In the genomic region with DNA sequence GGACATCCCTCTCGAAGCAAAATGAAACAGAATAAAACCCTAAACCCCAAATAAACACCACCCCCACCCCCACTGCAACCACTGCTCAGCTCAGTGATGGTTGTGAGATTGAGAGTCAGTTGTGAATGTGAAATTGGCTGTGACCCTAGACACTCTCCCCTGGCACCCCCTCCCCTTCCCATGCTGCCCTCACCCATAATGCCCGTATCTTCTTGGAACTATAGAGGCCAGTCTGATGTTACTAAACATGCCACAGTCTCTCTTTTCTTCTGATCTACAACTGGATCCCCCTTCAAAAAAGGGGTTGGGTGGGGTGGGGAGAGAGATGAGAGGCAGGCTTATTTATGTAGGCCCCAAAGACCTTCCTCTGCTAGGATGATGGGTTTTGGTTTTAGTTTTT, we compare ENCODE assay signal across 10 mouse cellular contexts.
DNase-seq lines count a peak whose midpoint lies in the region; ATAC-seq and TF ChIP-seq lines count a peak whose summit lies in the region.
"Had no signal": no experiment of that assay in that cellular context is flagged by ENCODE, and none has a peak within 500 bp of the region (broad histone marks: within the 10 kb centered on the region; RNA-seq: fewer than 3 reads in every experiment).

No protein-coding gene starts in this region.

- H3K27me3 ChIP-seq in liver, adult 2 months (ENCODE audit: control insufficient read depth, insufficient read depth, low read length), result no peaks in the 10 kb centered on the region
- 0 out of 2 replicates have a peak, but pooled peaks cover 3% of the 10 kb centered on the region for H3K27me3 ChIP-seq in forebrain, postnatal 0 days (ENCODE audit: insufficient read depth, low read length)
- no peaks in the 10 kb centered on the region for H3K27me3 ChIP-seq in limb, embryonic 12.5 days
- peaks cover 4% of the 10 kb centered on the region for H3K27me3 ChIP-seq in neural tube, embryonic 13.5 days

- DNase-seq in liver, adult 2 months (ENCODE audit: extremely low read depth, low read depth, low spot score), result no peak
- no peak for DNase-seq in liver
- no peak for DNase-seq in forebrain, postnatal 0 days
- DNase-seq in cerebellum, adult 9-11 months, result no peak
- no peak for DNase-seq in cerebellum, adult 8-10 months
- no peak for DNase-seq in cerebellum, postnatal 25 days
- DNase-seq: thymus, postnatal 36 days had no signal

- TF ChIP-seq POLR2A in liver, adult 2 months (IDR thresholded peaks at IDR 0.05; ENCODE audit: extremely low read depth, insufficient read depth, low read length), result no peak

- no peak overlapping the region for H3K9ac ChIP-seq in liver, adult 2 months (ENCODE audit: low read depth, low read length)
- H3K9ac ChIP-seq in forebrain, postnatal 0 days, result no peak overlapping the region
- peak overlapping the region; percentile 100; the same call in 1 of the 2 replicates for H3K9ac ChIP-seq in limb, embryonic 12.5 days (replicated peaks)
- H3K9ac ChIP-seq in neural tube, embryonic 13.5 days, result peak overlapping the region; percentile 100

- peak overlapping the region; percentile 52; the same call in 1 of the 2 replicates for H3K27ac ChIP-seq in liver, adult 2 months (replicated peaks; ENCODE audit: insufficient read depth, low read depth, low read length)
- H3K27ac ChIP-seq in forebrain, postnatal 0 days (ENCODE audit: low read depth, low read length), result 0 out of 2 replicates have a peak overlapping the region, but pooled peaks have one; percentile 21
- peak overlapping the region; percentile 100; the same call in 1 of the 2 replicates for H3K27ac ChIP-seq in limb, embryonic 12.5 days
- peak overlapping the region; percentile 100 for H3K27ac ChIP-seq in neural tube, embryonic 13.5 days (replicated peaks)

- TF ChIP-seq CTCF in liver, adult 2 months (IDR thresholded peaks at IDR 0.05; ENCODE audit: low read depth, low read length), result no peak
- no peak for TF ChIP-seq CTCF in forebrain, postnatal 0 days (IDR thresholded peaks at IDR 0.05; ENCODE audit: low read depth)

- no peaks in the 10 kb centered on the region for H3K9me3 ChIP-seq in forebrain, postnatal 0 days (ENCODE audit: low read length)
- H3K9me3 ChIP-seq in limb, embryonic 12.5 days, result no peaks in the 10 kb centered on the region
- H3K9me3 ChIP-seq in neural tube, embryonic 13.5 days, result no peaks in the 10 kb centered on the region
- H3K9me3 ChIP-seq: megakaryocyte, embryonic 14.5 days had no signal

- peaks cover 27% of the 10 kb centered on the region for H3K4me1 ChIP-seq in liver, adult 2 months (ENCODE audit: control insufficient read depth, insufficient read depth, low read length)
- H3K4me1 ChIP-seq in forebrain, postnatal 0 days (ENCODE audit: insufficient read depth), result no peaks in the 10 kb centered on the region
- peaks cover 88% of the 10 kb centered on the region for H3K4me1 ChIP-seq in limb, embryonic 12.5 days (replicated peaks)
- peaks cover 88% of the 10 kb centered on the region for H3K4me1 ChIP-seq in neural tube, embryonic 13.5 days (replicated peaks)

- H3K4me2 ChIP-seq in forebrain, postnatal 0 days (ENCODE audit: low read depth), result peak overlapping the region; percentile 74; the same call in 1 of the 2 replicates
- peak overlapping the region; percentile 61 for H3K4me2 ChIP-seq in limb, embryonic 12.5 days
- H3K4me2 ChIP-seq in neural tube, embryonic 13.5 days, result peak overlapping the region; percentile 96

- peaks cover 22% of the 10 kb centered on the region for H3K79me2 ChIP-seq in liver, adult 2 months (ENCODE audit: control insufficient read depth, insufficient read depth, low read length)

- WGBS in liver, adult 2 months, result 77% methylated on average over 2 of the region's 2 CpGs
- WGBS in forebrain, postnatal 0 days, result 72% methylated on average over 2 of the region's 2 CpGs
- 32% methylated on average over 2 of the region's 2 CpGs for WGBS in limb, embryonic 12.5 days
- 31% methylated on average over 2 of the region's 2 CpGs for WGBS in neural tube, embryonic 13.5 days

- H3K36me3 ChIP-seq in liver, adult 2 months (ENCODE audit: control insufficient read depth, insufficient read depth, low read length), result no peaks in the 10 kb centered on the region
- no peaks in the 10 kb centered on the region for H3K36me3 ChIP-seq in forebrain, postnatal 0 days (ENCODE audit: insufficient read depth)
- no peaks in the 10 kb centered on the region for H3K36me3 ChIP-seq in limb, embryonic 12.5 days
- no peaks in the 10 kb centered on the region for H3K36me3 ChIP-seq in neural tube, embryonic 13.5 days

- no peak overlapping the region for H3K4me3 ChIP-seq in liver, adult 2 months (ENCODE audit: insufficient read depth, low read depth, low read length)
- no peak overlapping the region for H3K4me3 ChIP-seq in forebrain, postnatal 0 days (ENCODE audit: low read depth, low read length)
- no peak overlapping the region for H3K4me3 ChIP-seq in limb, embryonic 12.5 days (replicated peaks)
- H3K4me3 ChIP-seq in neural tube, embryonic 13.5 days, result peak overlapping the region; percentile 14; the same call in 1 of the 2 replicates
- H3K4me3 ChIP-seq: megakaryocyte, embryonic 14.5 days had no signal

- no peak for ATAC-seq in forebrain, postnatal 0 days
- ATAC-seq in limb, embryonic 12.5 days (ENCODE audit: insufficient number of reproducible peaks, insufficient read depth, low FRiP score, low TSS enrichment, low read depth), result no peak
- ATAC-seq in neural tube, embryonic 13.5 days (ENCODE audit: low read depth), result no peak

Comparison
In these comparisons a context has a peak if more than half of its experiments do, and no peak if none do; other contexts are left out.
1. H3K27ac ChIP-seq: peak in every context shown above with its lines; median percentile 100 in limb, embryonic 12.5 days; 100 in neural tube, embryonic 13.5 days; 52 in liver, adult 2 months; 21 in forebrain, postnatal 0 days.
2. H3K9ac ChIP-seq: peak in limb, embryonic 12.5 days (single experiment) and neural tube, embryonic 13.5 days (single experiment); none in liver, adult 2 months (single experiment) and forebrain, postnatal 0 days (single experiment).
3. Peak in every context shown above with its lines, with median percentiles within 50 percentile points of each other: H3K4me2 ChIP-seq.